Mouse (Mus musculus): ENCODE measurements around the gene Rnf180. TPM values are rescaled to one million over a fixed set of nuclear protein-coding genes. Genes with fewer than 3 reads are reported as not detected.

Gene Rnf180
- polyA plus RNA-seq, 1 experiment from 2014 or later: 9.9 TPM

GRCm38 (mm10) chr13:105198658-105199057 lies 96.0 kb downstream of the Rnf180 start:
- no peak for DNase-seq (ENCODE audit: low spot score)
- Histone ChIP-seq H3K4me1 (ENCODE audit: control insufficient read depth, insufficient read depth, low read length) (no peaks in the 10 kb centered on the region), H3K4me3 (ENCODE audit: low read depth, low read length) (no peak overlapping the region), H3K27ac (replicated peaks; ENCODE audit: low read depth, low read length) (no peak overlapping the region), H3K9ac (replicated peaks; ENCODE audit: low read length) (no peak overlapping the region), H3K4me2 (ENCODE audit: low read depth, low read length) (no peak overlapping the region), H3K36me3 (replicated peaks; ENCODE audit: control insufficient read depth, insufficient read depth, low read depth, low read length) (no peaks in the 10 kb centered on the region), H3K27me3 (ENCODE audit: control insufficient read depth, insufficient read depth, low read length) (no peaks in the 10 kb centered on the region), H3K9me3 (replicated peaks; ENCODE audit: control insufficient read depth, low read length) (no peaks in the 10 kb centered on the region)
- no peak for ATAC-seq (replicated peaks; ENCODE audit: insufficient number of reproducible peaks, low FRiP score, low TSS enrichment, low read depth)
- WGBS: 81% methylated on average over 3 of the region's 3 CpGs

- H3K27ac ChIP-seq (replicated peaks; ENCODE audit: low read depth, low read length): no peak overlapping the region
- ATAC-seq (replicated peaks; ENCODE audit: insufficient number of reproducible peaks, low FRiP score, low TSS enrichment, low read depth): no peak
- 68% methylated on average over 3 of the region's 3 CpGs for WGBS
Observed at GRCm38 (mm10) chr13:105198028-105198427, 96.6 kb downstream of the Rnf180 start.

GRCm38 (mm10) chr13:105193583-105193982 lies 101.0 kb downstream of the Rnf180 start:
- Histone ChIP-seq H3K4me1 (ENCODE audit: control insufficient read depth, insufficient read depth, low read length) (no peaks in the 10 kb centered on the region), H3K4me2 (ENCODE audit: low read depth, low read length) (no peak overlapping the region), H3K9me3 (replicated peaks; ENCODE audit: control insufficient read depth, low read length) (no peaks in the 10 kb centered on the region), H3K27ac (replicated peaks; ENCODE audit: low read depth, low read length) (no peak overlapping the region), H3K36me3 (replicated peaks; ENCODE audit: control insufficient read depth, insufficient read depth, low read depth, low read length) (no peaks in the 10 kb centered on the region), H3K27me3 (ENCODE audit: control insufficient read depth, insufficient read depth, low read length) (no peaks in the 10 kb centered on the region), H3K4me3 (ENCODE audit: low read depth, low read length) (no peak overlapping the region), H3K9ac (replicated peaks; ENCODE audit: low read length) (no peak overlapping the region)
- WGBS: 69% methylated on average over 7 of the region's 7 CpGs
- no peak for ATAC-seq (replicated peaks; ENCODE audit: insufficient number of reproducible peaks, low FRiP score, low TSS enrichment, low read depth)
- DNase-seq (ENCODE audit: low spot score): no peak

More at GRCm38 (mm10) chr13:105198028-105198427, 96.6 kb downstream of the Rnf180 start:
- no peak for DNase-seq (ENCODE audit: low spot score)
- H3K9ac ChIP-seq (replicated peaks; ENCODE audit: low read length): no peak overlapping the region
- no peak overlapping the region for H3K4me3 ChIP-seq (ENCODE audit: low read depth, low read length)
- H3K4me2 ChIP-seq (ENCODE audit: low read depth, low read length): no peak overlapping the region
- no peaks in the 10 kb centered on the region for H3K27me3 ChIP-seq (ENCODE audit: control insufficient read depth, insufficient read depth, low read length)
- H3K9me3 ChIP-seq (replicated peaks; ENCODE audit: control insufficient read depth, low read length): no peaks in the 10 kb centered on the region
- no peaks in the 10 kb centered on the region for H3K36me3 ChIP-seq (replicated peaks; ENCODE audit: control insufficient read depth, insufficient read depth, low read depth, low read length)
- H3K4me1 ChIP-seq (ENCODE audit: control insufficient read depth, insufficient read depth, low read length): no peaks in the 10 kb centered on the region

- DNase-seq (ENCODE audit: low spot score): no peak
- no peak for ATAC-seq (replicated peaks; ENCODE audit: insufficient number of reproducible peaks, low FRiP score, low TSS enrichment, low read depth)
- WGBS: 87% methylated on average over 7 of the region's 7 CpGs
- Histone ChIP-seq H3K27me3 (ENCODE audit: control insufficient read depth, insufficient read depth, low read length) (no peaks in the 10 kb centered on the region), H3K4me1 (ENCODE audit: control insufficient read depth, insufficient read depth, low read length) (no peaks in the 10 kb centered on the region), H3K9me3 (replicated peaks; ENCODE audit: control insufficient read depth, low read length) (no peaks in the 10 kb centered on the region), H3K27ac (replicated peaks; ENCODE audit: low read depth, low read length) (no peak overlapping the region), H3K9ac (replicated peaks; ENCODE audit: low read length) (no peak overlapping the region), H3K4me3 (ENCODE audit: low read depth, low read length) (no peak overlapping the region), H3K4me2 (ENCODE audit: low read depth, low read length) (no peak overlapping the region), H3K36me3 (replicated peaks; ENCODE audit: control insufficient read depth, insufficient read depth, low read depth, low read length) (no peaks in the 10 kb centered on the region)
Observed at GRCm38 (mm10) chr13:105188730-105189129, 105.9 kb downstream of the Rnf180 start.

- no peak for DNase-seq (ENCODE audit: low spot score)
- no peak overlapping the region for H3K4me2 ChIP-seq (ENCODE audit: low read depth, low read length)
- no peak for ATAC-seq (replicated peaks; ENCODE audit: insufficient number of reproducible peaks, low FRiP score, low TSS enrichment, low read depth)
- no peaks in the 10 kb centered on the region for H3K4me1 ChIP-seq (ENCODE audit: control insufficient read depth, insufficient read depth, low read length)
- no peaks in the 10 kb centered on the region for H3K27me3 ChIP-seq (ENCODE audit: control insufficient read depth, insufficient read depth, low read length)
- no peak overlapping the region for H3K9ac ChIP-seq (replicated peaks; ENCODE audit: low read length)
- H3K36me3 ChIP-seq (replicated peaks; ENCODE audit: control insufficient read depth, insufficient read depth, low read depth, low read length): no peaks in the 10 kb centered on the region
- H3K9me3 ChIP-seq (replicated peaks; ENCODE audit: control insufficient read depth, low read length): no peaks in the 10 kb centered on the region
- H3K4me3 ChIP-seq (ENCODE audit: low read depth, low read length): no peak overlapping the region
- 87% methylated on average over 5 of the region's 5 CpGs for WGBS
- H3K27ac ChIP-seq (replicated peaks; ENCODE audit: low read depth, low read length): no peak overlapping the region
Observed at GRCm38 (mm10) chr13:105180781-105181180, 113.8 kb downstream of the Rnf180 start.

GRCm38 (mm10) chr13:105165441-105165840 lies 129.2 kb downstream of the Rnf180 start:
- no peak for DNase-seq (ENCODE audit: low spot score)
- Histone ChIP-seq H3K4me2 (ENCODE audit: low read depth, low read length) (no peak overlapping the region), H3K9me3 (replicated peaks; ENCODE audit: control insufficient read depth, low read length) (no peaks in the 10 kb centered on the region), H3K36me3 (replicated peaks; ENCODE audit: control insufficient read depth, insufficient read depth, low read depth, low read length) (no peaks in the 10 kb centered on the region), H3K4me3 (ENCODE audit: low read depth, low read length) (no peak overlapping the region), H3K4me1 (ENCODE audit: control insufficient read depth, insufficient read depth, low read length) (no peaks in the 10 kb centered on the region), H3K9ac (replicated peaks; ENCODE audit: low read length) (no peak overlapping the region), H3K27me3 (ENCODE audit: control insufficient read depth, insufficient read depth, low read length) (no peaks in the 10 kb centered on the region), H3K27ac (replicated peaks; ENCODE audit: low read depth, low read length) (no peak overlapping the region)
- ATAC-seq (replicated peaks; ENCODE audit: insufficient number of reproducible peaks, low FRiP score, low TSS enrichment, low read depth): no peak
- WGBS: 84% methylated on average over 6 of the region's 6 CpGs

- Histone ChIP-seq H3K27ac (replicated peaks; ENCODE audit: low read depth, low read length) (no peak overlapping the region), H3K36me3 (replicated peaks; ENCODE audit: control insufficient read depth, insufficient read depth, low read depth, low read length) (no peaks in the 10 kb centered on the region), H3K9ac (replicated peaks; ENCODE audit: low read length) (no peak overlapping the region), H3K4me3 (ENCODE audit: low read depth, low read length) (no peak overlapping the region), H3K4me1 (ENCODE audit: control insufficient read depth, insufficient read depth, low read length) (no peaks in the 10 kb centered on the region), H3K4me2 (ENCODE audit: low read depth, low read length) (no peak overlapping the region), H3K9me3 (replicated peaks; ENCODE audit: control insufficient read depth, low read length) (no peaks in the 10 kb centered on the region), H3K27me3 (ENCODE audit: control insufficient read depth, insufficient read depth, low read length) (no peaks in the 10 kb centered on the region)
- DNase-seq (ENCODE audit: low spot score) (peak; percentile 35), ATAC-seq (replicated peaks; ENCODE audit: insufficient number of reproducible peaks, low FRiP score, low TSS enrichment, low read depth) (no peak)
- WGBS: 53% methylated on average over 4 of the region's 4 CpGs
Observed at GRCm38 (mm10) chr13:105153955-105154354, 140.7 kb downstream of the Rnf180 start.

GRCm38 (mm10) chr13:105150006-105150405 lies 144.6 kb downstream of the Rnf180 start:
- ATAC-seq (replicated peaks; ENCODE audit: insufficient number of reproducible peaks, low FRiP score, low TSS enrichment, low read depth) (no peak), DNase-seq (ENCODE audit: low spot score) (no peak)
- Histone ChIP-seq H3K4me1 (ENCODE audit: control insufficient read depth, insufficient read depth, low read length) (no peaks in the 10 kb centered on the region), H3K27me3 (ENCODE audit: control insufficient read depth, insufficient read depth, low read length) (no peaks in the 10 kb centered on the region), H3K36me3 (replicated peaks; ENCODE audit: control insufficient read depth, insufficient read depth, low read depth, low read length) (no peaks in the 10 kb centered on the region), H3K27ac (replicated peaks; ENCODE audit: low read depth, low read length) (no peak overlapping the region), H3K4me2 (ENCODE audit: low read depth, low read length) (no peak overlapping the region), H3K9me3 (replicated peaks; ENCODE audit: control insufficient read depth, low read length) (no peaks in the 10 kb centered on the region), H3K9ac (replicated peaks; ENCODE audit: low read length) (no peak overlapping the region), H3K4me3 (ENCODE audit: low read depth, low read length) (no peak overlapping the region)
- WGBS: 82% methylated on average over 3 of the region's 3 CpGs
